Mouse (Mus musculus): ENCODE measurements around the gene Grxcr1. TPM values are rescaled to one million over a fixed set of nuclear protein-coding genes. Genes with fewer than 3 reads are reported as not detected.

Grxcr1 gene
- polyA plus RNA-seq, 2 experiments, result not detected

GRCm38 (mm10) chr5:68097665-68098624, 66.3 kb downstream of the Grxcr1 start:
- Histone ChIP-seq H3K9me3 (ENCODE audit: control insufficient read depth, low read length) (no peaks in the 10 kb centered on the region), H3K4me1 (replicated peaks; ENCODE audit: control insufficient read depth in 2 of 2, insufficient read depth in 2 of 2, low read length in 1 of 2) (no peaks in the 10 kb centered on the region), H3K27me3 (ENCODE audit: control insufficient read depth, insufficient read depth, low read length) (no peaks in the 10 kb centered on the region), H3K36me3 (replicated peaks; ENCODE audit: control insufficient read depth, insufficient read depth, low read depth) (no peaks in the 10 kb centered on the region), H3K9ac (replicated peaks) (no peak overlapping the region), H3K4me2 (ENCODE audit: low read depth) (no peak overlapping the region), H3K4me3 (ENCODE audit: insufficient read depth in 1 of 2, low read depth in 2 of 2, low read length in 2 of 2) (no peak overlapping the region), H3K27ac (no peak overlapping the region)
- ATAC-seq (ENCODE audit: insufficient read depth) (no peak), DNase-seq (ENCODE audit: low read depth in 3 of 3, low spot score in 3 of 3) (no peak)
- 61% methylated on average over 5 of the region's 5 CpGs for WGBS (ENCODE audit: insufficient replicate concordance)
- TF ChIP-seq EP300 (IDR thresholded peaks at IDR 0.05; ENCODE audit: low read depth), result no peak
- no peak for TF ChIP-seq CTCF (IDR thresholded peaks at IDR 0.05; ENCODE audit: low read depth)

GRCm38 (mm10) chr5:68112430-68113036, 80.9 kb downstream of the Grxcr1 start:
- ATAC-seq (ENCODE audit: insufficient read depth) (no peak), DNase-seq (ENCODE audit: low read depth in 3 of 3, low spot score in 3 of 3) (no peak)
- Histone ChIP-seq H3K4me3 (ENCODE audit: insufficient read depth in 1 of 2, low read depth in 2 of 2, low read length in 2 of 2) (no peak overlapping the region), H3K27ac (no peak overlapping the region), H3K9me3 (ENCODE audit: control insufficient read depth, low read length) (no peaks in the 10 kb centered on the region), H3K4me2 (ENCODE audit: low read depth) (no peak overlapping the region), H3K4me1 (replicated peaks; ENCODE audit: control insufficient read depth in 2 of 2, insufficient read depth in 2 of 2, low read length in 1 of 2) (no peaks in the 10 kb centered on the region), H3K36me3 (replicated peaks; ENCODE audit: control insufficient read depth, insufficient read depth, low read depth) (no peaks in the 10 kb centered on the region), H3K9ac (replicated peaks) (no peak overlapping the region), H3K27me3 (ENCODE audit: control insufficient read depth, insufficient read depth, low read length) (no peaks in the 10 kb centered on the region)
- 42% methylated on average over 6 of the region's 6 CpGs for WGBS (ENCODE audit: insufficient replicate concordance)
- TF ChIP-seq CTCF (IDR thresholded peaks at IDR 0.05; ENCODE audit: low read depth) (no peak), EP300 (IDR thresholded peaks at IDR 0.05; ENCODE audit: low read depth) (no peak)

GRCm38 (mm10) chr5:68120880-68121279, 89.2 kb downstream of the Grxcr1 start:
- DNase-seq (ENCODE audit: low read depth in 3 of 3, low spot score in 3 of 3) (no peak), ATAC-seq (ENCODE audit: insufficient read depth) (no peak)
- Histone ChIP-seq H3K9ac (replicated peaks) (no peak overlapping the region), H3K4me2 (ENCODE audit: low read depth) (no peak overlapping the region), H3K27ac (no peak overlapping the region), H3K27me3 (ENCODE audit: control insufficient read depth, insufficient read depth, low read length) (no peaks in the 10 kb centered on the region), H3K36me3 (replicated peaks; ENCODE audit: control insufficient read depth, insufficient read depth, low read depth) (no peaks in the 10 kb centered on the region), H3K4me3 (ENCODE audit: insufficient read depth in 1 of 2, low read depth in 2 of 2, low read length in 2 of 2) (no peak overlapping the region), H3K4me1 (replicated peaks; ENCODE audit: control insufficient read depth in 2 of 2, insufficient read depth in 2 of 2, low read length in 1 of 2) (no peaks in the 10 kb centered on the region), H3K9me3 (ENCODE audit: control insufficient read depth, low read length) (no peaks in the 10 kb centered on the region)
- 29% methylated on average over 2 of the region's 2 CpGs for WGBS (ENCODE audit: insufficient replicate concordance)
- no peak for TF ChIP-seq CTCF (IDR thresholded peaks at IDR 0.05; ENCODE audit: low read depth)
- TF ChIP-seq EP300 (IDR thresholded peaks at IDR 0.05; ENCODE audit: low read depth), result no peak

- Histone ChIP-seq H3K27me3 (ENCODE audit: control insufficient read depth, insufficient read depth, low read length) (no peaks in the 10 kb centered on the region), H3K4me1 (replicated peaks; ENCODE audit: control insufficient read depth in 2 of 2, insufficient read depth in 2 of 2, low read length in 1 of 2) (no peaks in the 10 kb centered on the region), H3K27ac (no peak overlapping the region), H3K9ac (replicated peaks) (no peak overlapping the region), H3K9me3 (ENCODE audit: control insufficient read depth, low read length) (no peaks in the 10 kb centered on the region), H3K36me3 (replicated peaks; ENCODE audit: control insufficient read depth, insufficient read depth, low read depth) (no peaks in the 10 kb centered on the region), H3K4me2 (ENCODE audit: low read depth) (no peak overlapping the region), H3K4me3 (ENCODE audit: insufficient read depth in 1 of 2, low read depth in 2 of 2, low read length in 2 of 2) (no peak overlapping the region)
- no peak for ATAC-seq (ENCODE audit: insufficient read depth)
- no peak for TF ChIP-seq EP300 (IDR thresholded peaks at IDR 0.05; ENCODE audit: low read depth)
- TF ChIP-seq CTCF (IDR thresholded peaks at IDR 0.05; ENCODE audit: low read depth), result no peak
- WGBS (ENCODE audit: insufficient replicate concordance), result 57% methylated on average over 3 of the region's 3 CpGs
- DNase-seq (ENCODE audit: low read depth in 3 of 3, low spot score in 3 of 3), result no peak
Observed at GRCm38 (mm10) chr5:68122883-68123282, 91.2 kb downstream of the Grxcr1 start.

GRCm38 (mm10) chr5:68125478-68125877, 93.8 kb downstream of the Grxcr1 start:
- H3K36me3 ChIP-seq (replicated peaks; ENCODE audit: control insufficient read depth, insufficient read depth, low read depth), result no peaks in the 10 kb centered on the region
- no peaks in the 10 kb centered on the region for H3K27me3 ChIP-seq (ENCODE audit: control insufficient read depth, insufficient read depth, low read length)
- H3K4me1 ChIP-seq (replicated peaks; ENCODE audit: control insufficient read depth in 2 of 2, insufficient read depth in 2 of 2, low read length in 1 of 2), result no peaks in the 10 kb centered on the region
- no peak for TF ChIP-seq EP300 (IDR thresholded peaks at IDR 0.05; ENCODE audit: low read depth)
- no peak for TF ChIP-seq CTCF (IDR thresholded peaks at IDR 0.05; ENCODE audit: low read depth)
- no peak overlapping the region for H3K27ac ChIP-seq
- DNase-seq (ENCODE audit: low read depth in 3 of 3, low spot score in 3 of 3) (no peak), ATAC-seq (ENCODE audit: insufficient read depth) (no peak)
- H3K9me3 ChIP-seq (ENCODE audit: control insufficient read depth, low read length), result no peaks in the 10 kb centered on the region
- H3K4me3 ChIP-seq (ENCODE audit: insufficient read depth in 1 of 2, low read depth in 2 of 2, low read length in 2 of 2), result no peak overlapping the region
- H3K4me2 ChIP-seq (ENCODE audit: low read depth), result no peak overlapping the region
- no peak overlapping the region for H3K9ac ChIP-seq (replicated peaks)
- WGBS (ENCODE audit: insufficient replicate concordance), result 61% methylated on average over 1 of the region's 1 CpGs
